Mouse (Mus musculus): ENCODE measurements around the gene B4galnt2.
"Not testable (repeated sequence)": the region's sequence is repeated elsewhere in the genome, so short reads cannot be mapped to it uniquely, and the experiment has no call there.

The B4galnt2 gene

DNA sequence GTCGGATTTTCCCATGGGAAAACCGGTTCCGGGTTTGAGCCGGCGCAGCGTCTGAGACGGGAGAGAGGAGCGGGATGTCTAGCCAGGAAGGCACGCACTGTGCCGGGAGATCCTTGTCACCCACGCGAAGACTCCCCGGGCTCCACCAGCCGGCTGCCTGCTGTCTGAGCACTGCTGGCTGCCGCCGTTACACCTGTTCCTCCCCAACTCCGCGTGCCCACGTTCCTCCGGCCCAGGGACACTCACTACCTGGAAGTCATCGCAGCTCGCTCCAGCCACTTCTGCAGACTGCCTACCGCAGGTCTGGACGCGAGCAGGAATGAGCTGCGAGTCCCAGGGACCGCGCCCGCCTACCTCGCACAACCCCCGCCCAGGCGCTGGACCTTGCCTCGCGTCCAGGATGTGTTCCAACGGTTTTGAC, at the start of gene B4galnt2:
TSS of gene B4galnt2 (minus strand) at position 321 of the 421 bp plus-strand sequence.
- peak; percentile 3 to 29 for DNase-seq (ENCODE audit: inconsistent age in 2 of 2, low spot score in 1 of 2)

DNA sequence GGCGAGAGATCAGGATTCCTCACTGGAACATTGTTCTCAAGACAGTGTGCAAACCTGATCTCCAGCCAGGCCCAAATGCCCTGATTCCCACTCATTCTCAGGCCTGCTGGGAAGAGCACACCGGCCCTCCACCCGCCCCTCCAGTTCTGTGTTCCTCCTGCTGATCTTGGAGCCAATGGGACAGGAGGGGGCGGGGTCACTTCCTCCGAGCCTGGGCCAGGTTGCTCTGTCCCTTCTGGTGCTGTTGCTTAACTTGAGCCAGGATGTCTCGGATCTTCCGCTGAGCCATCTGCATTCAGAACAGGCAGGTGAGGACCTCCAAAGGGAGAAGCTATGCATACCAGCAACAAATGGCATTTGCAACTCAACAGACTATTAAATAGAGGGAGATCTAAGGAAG, 48.6 kb upstream of the B4galnt2 start:
- no peak for DNase-seq (ENCODE audit: inconsistent age in 2 of 2, low spot score in 1 of 2)

DNA sequence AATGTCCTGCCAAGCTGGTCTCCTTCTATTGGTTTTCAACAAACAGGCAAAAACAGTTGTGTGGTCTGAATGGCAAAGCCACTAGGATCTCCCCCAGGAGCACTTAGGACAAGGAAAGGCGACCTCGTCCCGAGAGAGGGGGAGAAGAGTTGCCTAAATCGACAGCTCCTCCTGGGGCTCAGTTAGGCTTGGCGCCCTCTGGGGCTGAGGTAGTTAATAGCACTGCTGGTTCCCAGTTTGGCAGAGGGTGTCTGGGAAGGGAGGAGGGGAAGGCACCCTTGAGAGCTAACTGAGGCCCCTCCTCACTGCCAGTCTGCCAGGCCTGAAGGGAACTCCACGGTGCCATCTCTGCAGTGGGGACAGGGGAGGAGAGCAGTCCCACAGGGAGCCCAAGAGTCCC, 44.5 kb upstream of the B4galnt2 start:
- DNase-seq (ENCODE audit: inconsistent age in 2 of 2, low spot score in 1 of 2): no peak

DNA sequence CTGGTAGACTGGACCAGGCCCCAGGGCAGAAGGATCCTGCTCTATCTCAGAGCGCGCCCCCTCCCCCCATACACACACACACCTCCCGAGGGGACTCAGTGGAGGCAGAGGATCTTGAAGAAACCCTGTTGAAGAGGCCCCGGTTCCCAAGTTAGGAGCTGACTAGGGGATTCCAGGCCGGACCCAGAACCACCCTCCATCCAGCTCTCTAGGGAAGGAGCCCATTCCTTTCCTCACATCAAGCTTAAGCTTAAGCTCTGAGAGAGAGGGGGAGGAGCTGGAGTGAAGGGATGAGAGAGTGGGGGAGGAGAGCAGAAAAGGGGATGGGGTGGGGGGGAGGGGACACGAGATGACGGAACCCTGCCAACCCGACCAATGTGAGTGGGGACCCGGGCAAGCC, 43.6 kb upstream of the B4galnt2 start:
- no peak for DNase-seq (ENCODE audit: inconsistent age in 2 of 2, low spot score in 1 of 2)

DNA sequence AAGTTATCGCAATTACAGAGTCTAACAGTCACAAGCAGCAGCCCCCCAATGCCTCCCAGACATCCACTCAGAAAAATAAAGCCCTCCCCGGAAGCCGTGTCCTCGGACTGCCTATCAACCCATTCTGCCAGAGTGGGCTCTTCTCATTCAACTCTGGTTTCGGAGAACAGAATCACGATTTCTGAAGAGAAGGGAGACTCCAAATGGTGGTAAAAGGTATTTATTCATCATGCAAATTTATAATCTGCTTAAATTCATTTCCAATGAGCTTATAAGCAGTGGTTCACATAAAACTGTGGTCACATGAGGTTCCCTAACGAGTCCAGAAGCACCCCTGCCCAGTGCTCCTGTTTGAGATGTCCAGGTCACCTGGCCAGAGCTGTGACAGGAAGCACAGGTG, 42.7 kb upstream of the B4galnt2 start:
- DNase-seq (ENCODE audit: inconsistent age in 2 of 2, low spot score in 1 of 2): no peak

DNA sequence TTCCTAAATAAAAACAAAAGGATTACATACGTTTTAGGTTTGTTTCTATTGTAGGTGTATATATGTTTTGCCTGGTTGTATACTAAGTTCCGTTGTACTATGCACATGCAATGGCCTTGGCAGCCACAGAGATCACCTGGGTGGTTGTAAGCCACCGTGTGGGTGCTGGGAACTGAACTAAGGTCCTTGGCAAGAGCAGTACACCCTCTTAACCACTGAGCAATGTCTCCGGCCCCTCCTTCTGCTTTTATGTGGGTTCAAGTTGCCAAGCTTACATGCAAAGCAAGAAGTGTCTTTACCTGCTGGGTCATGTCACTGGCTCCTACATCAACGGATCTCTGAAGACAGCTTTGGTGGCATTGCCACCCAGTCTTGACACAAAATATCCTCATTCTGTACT, 38.6 kb upstream of the B4galnt2 start:
- DNase-seq (ENCODE audit: inconsistent age in 2 of 2, low spot score in 1 of 2): no peak

DNA sequence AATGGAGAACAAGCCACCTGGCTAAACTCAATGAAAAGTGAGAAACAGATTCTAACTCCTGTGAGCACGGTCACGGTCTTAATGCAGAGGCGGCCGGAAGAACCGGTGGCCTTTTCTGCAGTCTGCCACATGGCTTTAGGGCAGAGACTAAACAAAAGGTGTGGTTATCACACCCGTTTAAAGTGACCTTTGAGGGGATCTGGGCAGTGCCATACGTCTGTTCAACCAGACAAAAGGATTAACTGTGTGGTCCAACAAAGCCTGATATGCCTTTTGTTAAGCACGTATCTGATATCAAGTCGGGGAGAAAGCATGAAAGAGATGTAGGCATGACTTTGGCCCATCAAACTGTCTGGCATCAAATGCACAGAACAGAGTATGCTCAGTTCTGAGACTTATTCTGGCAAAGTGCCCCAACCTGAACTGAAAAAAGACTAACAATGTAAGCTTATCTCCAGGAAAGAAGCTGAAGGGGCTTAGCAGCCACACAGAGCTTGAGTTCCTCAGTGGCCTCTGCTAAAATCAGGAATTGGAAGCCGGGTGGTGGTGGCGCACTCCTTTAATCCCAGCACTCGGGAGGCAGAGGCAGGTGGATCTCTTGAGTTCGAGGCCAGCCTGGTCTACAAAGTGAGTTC, 31.3 kb upstream of the B4galnt2 start:
- no peak for DNase-seq (ENCODE audit: inconsistent age in 2 of 2, low spot score in 1 of 2)

DNA sequence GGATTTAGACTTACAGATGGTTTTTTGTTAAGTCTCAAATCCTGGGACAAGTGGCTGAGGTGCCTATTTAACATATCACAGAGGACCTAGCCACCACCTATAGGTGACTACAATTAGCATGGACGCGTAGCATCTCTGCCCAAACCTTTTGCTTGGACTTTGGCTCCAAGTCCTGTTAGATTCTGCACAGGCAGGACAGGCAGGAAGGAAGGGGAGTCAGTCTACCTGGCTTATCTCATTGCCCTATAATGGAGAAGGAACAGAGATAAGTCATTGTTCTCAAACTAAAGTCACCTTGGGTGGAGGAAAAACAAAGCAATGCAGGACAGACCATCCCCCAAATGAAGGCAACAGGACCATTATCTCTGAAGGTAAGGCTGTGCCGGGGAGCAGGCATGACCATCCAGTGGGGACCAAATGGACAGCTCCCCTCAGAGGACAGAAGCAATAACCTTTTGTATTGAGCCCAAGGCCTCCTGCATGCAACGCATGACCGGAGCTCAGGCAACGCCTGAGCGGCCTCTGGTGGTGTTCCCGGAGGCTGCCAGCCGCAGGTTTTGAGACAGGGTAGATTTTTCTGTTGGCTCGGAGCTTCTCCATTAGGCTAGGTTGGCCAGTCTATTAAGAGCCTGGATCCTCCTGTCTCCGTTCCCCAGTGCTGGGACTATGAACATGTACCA, 25.3 kb upstream of the B4galnt2 start:
- DNase-seq (ENCODE audit: inconsistent age in 2 of 2, low spot score in 1 of 2): peak; percentile 11 to 37

DNA sequence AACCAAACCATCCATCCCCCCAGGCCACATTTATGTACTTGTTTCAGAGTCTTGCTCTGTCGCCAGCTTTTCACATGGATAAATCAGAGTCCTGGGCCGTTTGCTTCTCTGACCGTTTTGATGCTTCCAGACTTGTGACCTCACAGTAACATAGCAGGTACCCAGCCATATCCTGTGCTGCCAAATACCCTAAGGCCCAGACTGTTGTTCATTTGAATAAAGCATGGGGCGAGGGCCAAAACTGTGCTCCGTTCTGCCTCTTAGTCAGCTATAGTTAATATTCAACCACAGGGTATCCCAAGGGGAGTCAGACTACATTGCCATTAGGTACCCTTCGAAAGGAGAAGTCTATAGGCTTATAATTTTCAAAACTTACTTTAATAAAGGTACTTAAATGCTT, 21.7 kb upstream of the B4galnt2 start:
- no peak for DNase-seq (ENCODE audit: inconsistent age in 2 of 2, low spot score in 1 of 2)

DNA sequence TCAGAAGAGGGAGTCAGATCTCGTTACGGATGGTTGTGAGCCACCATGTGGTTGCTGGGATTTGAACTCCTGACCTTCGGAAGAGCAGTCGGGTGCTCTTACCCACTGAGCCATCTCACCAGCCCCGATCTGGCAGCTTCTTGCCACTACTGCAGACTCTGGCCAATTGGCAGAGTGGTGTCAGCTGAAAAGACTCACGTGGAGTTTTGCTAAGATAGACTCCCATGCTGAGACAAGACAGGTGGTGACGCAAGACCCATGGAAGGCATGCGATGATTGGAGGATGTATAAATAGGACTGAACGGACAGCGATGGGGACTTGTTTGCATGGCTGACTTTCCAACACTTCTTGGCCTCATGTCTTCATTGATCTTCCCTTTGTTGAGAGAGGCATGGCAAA, 17.5 kb upstream of the B4galnt2 start:
- DNase-seq (ENCODE audit: inconsistent age in 2 of 2, low spot score in 1 of 2): not testable (repeated sequence)

DNA sequence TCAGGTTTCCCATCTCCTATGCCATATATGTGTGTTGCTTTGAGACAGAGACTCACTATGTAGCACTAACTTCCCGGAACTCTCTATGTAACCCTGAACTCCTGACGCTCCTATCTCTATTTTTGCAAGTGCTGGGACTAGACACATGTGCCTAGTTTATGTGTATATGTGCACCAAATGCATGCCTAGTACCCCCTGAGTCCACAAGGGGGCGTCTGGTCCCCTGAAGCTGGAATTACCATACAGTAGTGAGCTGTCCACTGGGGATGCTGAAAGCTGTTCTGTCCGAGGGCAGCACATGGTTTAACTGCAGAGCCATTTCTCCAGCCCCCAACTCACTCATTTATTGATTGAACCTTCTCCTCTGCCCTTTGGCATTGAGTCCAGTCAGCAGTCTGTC, 11.7 kb upstream of the B4galnt2 start:
- no peak for DNase-seq (ENCODE audit: inconsistent age in 2 of 2, low spot score in 1 of 2)

DNA sequence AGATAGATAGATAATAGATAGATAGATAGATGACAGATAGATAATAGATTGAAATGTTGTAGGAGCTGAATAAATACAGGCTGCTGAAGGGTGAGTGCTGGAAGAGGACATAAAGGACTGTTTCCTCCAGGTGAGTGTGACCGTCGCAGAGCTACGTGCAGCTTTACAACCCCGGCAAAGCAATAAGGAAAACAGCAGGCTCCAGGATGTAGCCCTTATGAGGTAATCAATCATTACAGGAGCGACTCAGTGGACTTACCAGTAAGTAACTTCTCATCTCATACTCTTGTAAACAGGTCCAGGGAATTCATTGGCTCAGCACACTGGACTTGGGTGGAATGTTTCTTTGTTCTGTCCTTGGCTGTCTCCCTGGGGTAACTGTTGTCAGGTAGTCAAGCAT, 11.3 kb upstream of the B4galnt2 start:
- DNase-seq (ENCODE audit: inconsistent age in 2 of 2, low spot score in 1 of 2): no peak

DNA sequence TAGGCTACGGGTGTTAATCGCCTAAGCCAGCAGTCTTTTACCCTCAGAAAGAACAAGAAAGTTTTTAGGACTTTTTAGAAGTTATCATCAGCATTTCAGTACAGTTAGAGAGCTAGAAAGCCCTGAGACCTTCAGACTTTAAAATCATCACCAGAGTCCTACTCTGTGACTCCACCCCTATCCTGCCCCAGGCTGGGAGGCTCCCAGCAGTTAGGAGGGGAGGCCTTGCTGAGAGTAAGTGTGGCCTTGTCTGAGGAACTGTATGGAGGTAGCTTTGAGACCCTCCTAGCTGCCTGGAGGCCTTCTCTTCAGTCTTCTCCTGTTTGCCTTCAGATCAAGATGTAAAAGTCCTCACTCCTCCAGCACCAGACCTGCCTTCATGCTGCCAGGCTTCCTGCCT, 9.5 kb upstream of the B4galnt2 start:
- no peak for DNase-seq (ENCODE audit: inconsistent age in 2 of 2, low spot score in 1 of 2)

DNA sequence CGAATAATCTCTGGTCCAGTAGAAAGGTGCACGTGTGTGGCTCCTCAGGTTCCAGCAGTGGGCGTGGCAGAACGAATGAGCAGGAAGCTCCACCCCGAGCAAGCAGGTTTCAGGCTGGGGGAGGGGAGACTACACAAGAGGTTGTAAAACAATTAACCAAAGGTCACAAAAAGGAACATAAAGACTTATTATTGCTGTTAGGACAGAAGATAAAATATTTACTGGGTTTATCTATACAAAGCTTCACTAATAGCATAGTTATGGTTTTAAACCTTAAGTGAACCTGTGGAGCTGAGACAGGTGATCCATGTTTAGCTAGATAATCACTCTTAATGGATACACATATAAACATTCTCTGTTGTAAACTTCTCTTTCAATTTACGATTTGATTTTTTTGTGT, 8.8 kb upstream of the B4galnt2 start:
- not testable (repeated sequence) for DNase-seq (ENCODE audit: inconsistent age in 2 of 2, low spot score in 1 of 2)

DNA sequence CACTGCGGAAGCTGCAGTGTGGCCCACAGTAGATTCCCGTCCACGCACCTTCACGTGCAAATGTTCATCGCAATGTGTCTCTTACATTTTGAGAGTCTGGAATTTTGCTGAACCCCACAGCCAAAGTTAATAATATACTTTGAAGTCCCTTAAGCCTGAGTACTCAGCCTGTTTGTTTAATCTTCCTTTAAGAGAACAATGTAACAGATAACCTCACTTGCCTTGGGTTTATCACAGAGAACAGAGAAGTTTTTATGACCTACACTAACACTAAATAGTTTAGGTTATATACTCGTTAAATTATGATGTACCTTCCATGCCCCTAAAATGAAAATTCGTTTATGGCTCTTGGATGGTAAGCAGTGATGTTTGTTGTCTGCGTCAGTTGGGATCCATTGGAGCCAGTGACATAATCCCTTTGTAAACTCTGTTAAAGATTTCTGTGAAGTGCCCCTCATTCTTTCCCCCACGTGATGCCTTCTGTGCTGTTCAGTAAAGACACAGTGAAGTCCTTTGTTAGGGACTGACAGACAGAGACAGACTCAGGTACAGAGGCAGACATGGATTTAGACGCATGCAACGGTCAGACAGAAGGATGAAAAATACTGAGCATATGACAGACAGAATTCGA, 7.4 kb upstream of the B4galnt2 start:
- DNase-seq (ENCODE audit: inconsistent age in 2 of 2, low spot score in 1 of 2): no peak

DNA sequence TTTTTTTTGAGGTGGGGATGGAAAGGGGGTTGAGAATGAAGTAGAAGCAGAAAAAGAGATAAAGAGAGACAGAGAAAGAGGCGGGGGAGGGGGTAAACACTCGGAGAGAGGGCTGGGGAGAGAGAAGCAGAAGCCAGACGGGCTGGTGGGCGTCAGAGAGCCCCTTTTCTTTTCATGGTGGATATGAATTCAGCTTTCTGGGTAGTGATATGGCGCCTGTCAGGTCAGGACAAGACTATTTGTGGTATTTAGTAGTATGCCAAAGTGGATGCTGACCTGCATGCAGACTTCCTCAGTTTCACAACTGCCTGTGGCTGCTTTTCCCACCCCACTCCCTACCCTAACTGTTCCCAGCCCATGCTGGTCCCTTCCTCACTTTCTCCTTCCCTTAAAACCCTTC, 1.7 kb upstream of the B4galnt2 start:
- no peak for DNase-seq (ENCODE audit: inconsistent age in 2 of 2, low spot score in 1 of 2)

DNA sequence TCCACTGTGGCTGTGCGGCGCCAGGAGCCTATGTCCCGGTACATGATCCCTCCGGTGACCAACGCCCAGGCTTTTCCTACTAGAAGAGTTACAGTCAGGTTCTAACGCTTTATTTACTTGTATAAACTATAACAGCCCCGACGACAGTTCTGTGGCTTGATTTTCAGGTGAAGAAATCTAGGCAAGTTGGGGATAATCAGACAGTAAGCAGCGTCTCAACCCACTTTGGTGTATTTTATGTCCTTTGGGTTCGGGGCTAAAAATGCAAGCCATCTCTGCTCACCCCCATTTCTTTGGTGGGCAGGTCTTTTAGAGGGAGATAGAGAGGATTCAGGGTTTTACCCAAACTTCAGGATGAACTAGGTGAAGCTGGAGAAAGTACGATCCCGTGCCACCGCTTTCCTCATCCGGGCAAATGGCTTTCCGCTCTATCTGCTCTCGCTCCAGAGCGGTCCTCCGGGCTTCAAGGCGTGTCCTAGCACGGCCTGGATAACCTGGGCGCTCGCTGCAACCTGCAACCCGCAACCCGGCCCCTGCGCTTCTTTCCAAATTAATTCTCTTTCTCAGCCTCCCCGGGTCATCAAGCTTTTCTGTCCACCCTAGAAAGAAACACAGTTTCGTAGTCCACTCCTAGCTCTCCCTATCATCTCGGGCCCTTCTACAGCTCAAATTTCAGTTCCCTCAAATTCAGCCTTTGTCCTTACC, 467 bp upstream of the B4galnt2 start:
- DNase-seq (ENCODE audit: inconsistent age in 2 of 2, low spot score in 1 of 2): peak; percentile 4 to 31

DNA sequence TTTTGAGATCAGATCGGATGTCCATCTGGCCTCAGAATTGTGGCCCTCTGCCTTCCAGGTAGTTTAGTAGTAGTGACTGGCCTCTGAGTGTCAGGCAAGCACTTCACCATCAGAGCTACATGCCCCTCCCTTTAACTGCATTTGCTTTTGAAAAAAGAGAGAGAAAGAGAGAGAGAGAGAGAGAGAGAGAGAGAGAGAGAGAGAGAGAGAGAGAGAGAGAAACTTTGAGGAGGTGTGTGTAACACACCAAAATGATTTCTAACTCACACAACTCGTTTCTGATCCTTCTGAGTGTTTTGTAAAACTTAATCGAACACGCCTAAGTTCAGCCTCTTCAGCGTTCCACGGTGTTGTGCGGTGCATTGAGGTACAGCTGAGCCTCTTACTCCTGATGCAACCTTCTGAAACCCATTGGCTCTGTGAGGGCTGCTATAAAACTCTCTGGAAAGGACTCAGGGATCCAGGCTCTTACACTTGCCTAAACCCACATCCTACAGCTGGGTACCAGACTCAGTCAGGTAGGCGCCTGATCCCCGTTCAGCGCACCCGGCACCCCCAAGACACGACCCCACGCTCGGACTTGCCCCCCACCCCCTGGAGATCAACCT, 628 bp downstream of the B4galnt2 start:
- no peak for DNase-seq (ENCODE audit: inconsistent age in 2 of 2, low spot score in 1 of 2)

DNA sequence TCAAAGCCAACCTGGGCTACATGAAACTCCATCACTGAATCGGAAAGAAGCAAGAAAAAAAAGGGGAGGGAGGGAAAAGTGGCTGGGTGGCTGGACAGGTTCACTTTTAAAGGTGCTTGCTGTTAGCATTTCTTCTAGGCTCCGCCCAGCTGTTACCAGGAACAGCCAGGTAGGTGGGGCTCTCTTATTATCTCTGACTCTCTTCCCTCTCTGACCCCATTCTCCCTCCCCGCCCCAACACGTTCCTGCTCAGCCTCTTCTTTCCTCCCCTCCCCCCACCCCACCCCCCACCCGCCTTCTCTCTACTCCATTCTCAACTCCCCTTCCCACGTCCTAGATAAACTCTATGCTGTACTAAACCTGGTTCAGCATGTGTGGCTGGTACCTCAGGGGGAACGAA, 3.1 kb downstream of the B4galnt2 start:
- DNase-seq (ENCODE audit: inconsistent age in 2 of 2, low spot score in 1 of 2): no peak

DNA sequence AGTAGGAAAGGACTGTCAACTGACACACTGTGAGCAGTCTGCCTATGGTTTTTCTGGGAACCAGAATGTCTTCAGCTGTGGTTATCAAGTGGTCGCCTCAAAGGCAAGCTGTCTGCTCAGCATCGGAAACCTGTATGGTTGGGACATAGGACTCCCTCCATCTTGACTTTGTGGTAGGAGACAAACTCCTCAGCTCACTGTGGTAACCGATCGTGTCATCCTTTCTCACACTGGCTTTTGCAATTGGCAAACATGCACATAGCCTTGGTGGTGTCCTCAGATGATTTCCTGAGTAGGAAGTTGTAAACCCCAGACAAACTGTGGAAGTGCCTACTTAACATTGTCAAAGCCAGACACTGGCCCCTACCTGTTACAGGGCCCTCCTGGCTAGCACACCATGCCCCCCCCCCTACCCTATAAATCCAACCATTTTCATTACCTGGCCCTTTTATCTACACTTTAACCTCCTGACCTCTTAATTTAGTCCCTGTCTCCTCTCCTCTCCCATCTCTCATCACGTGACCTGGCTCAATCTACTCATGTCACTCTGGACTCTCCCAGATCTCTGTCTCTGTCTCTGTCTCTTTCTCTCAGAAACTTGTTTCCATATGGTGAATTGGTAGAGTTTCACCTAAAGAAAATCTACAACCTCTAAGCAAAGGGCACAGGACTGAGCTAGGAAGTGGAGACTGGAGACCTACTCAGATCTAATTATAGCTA, 6.7 kb downstream of the B4galnt2 start:
- DNase-seq (ENCODE audit: inconsistent age in 2 of 2, low spot score in 1 of 2): no peak

DNA sequence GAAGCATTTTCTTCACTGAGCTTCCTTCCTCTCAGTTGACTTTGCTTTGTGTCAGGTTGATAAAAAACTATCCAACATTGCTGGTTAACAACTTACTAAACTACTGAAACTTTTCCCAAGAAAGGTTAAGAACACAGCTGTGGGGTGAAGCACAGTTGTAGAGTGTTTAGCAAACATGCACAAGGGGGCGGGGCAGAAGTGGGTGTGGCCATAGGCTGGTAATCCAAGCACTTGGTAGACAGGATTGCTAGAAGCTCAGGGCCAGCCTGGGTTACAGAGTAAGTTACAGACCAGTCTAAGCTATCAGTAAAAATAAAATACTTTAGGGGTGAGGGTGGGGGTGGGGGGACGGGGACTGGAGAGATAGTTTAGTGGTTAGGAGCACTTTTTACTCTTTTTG, 10.4 kb downstream of the B4galnt2 start:
- DNase-seq (ENCODE audit: inconsistent age in 2 of 2, low spot score in 1 of 2): no peak
